Mouse (Mus musculus): ENCODE measurements around the gene Snx18. TPM values are rescaled to one million over a fixed set of nuclear protein-coding genes. Genes with fewer than 3 reads are reported as not detected.

Snx18 gene
- total and polyA plus RNA-seq, 2 experiments, result 7.5 to 15.4 TPM

- no peaks in the 10 kb centered on the region for H3K79me2 ChIP-seq (ENCODE audit: control insufficient read depth, insufficient read depth, low read length)
- H3K36me3 ChIP-seq (ENCODE audit: control insufficient read depth, insufficient read depth, low read length), result no peaks in the 10 kb centered on the region
- no peak for DNase-seq (ENCODE audit: extremely low read depth, low read depth, low spot score)
- no peak overlapping the region for H3K9ac ChIP-seq (ENCODE audit: low read depth, low read length)
- no peaks in the 10 kb centered on the region for H3K27me3 ChIP-seq (ENCODE audit: control insufficient read depth, insufficient read depth, low read length)
- WGBS, result 67% methylated on average over 2 of the region's 2 CpGs
- H3K4me3 ChIP-seq (ENCODE audit: insufficient read depth, low read depth, low read length), result no peak overlapping the region
- TF ChIP-seq CTCF (IDR thresholded peaks at IDR 0.05; ENCODE audit: low read depth, low read length), result no peak
- no peak for TF ChIP-seq POLR2A (IDR thresholded peaks at IDR 0.05; ENCODE audit: extremely low read depth, insufficient read depth, low read length)
- no peaks in the 10 kb centered on the region for H3K4me1 ChIP-seq (ENCODE audit: control insufficient read depth, insufficient read depth, low read length)
- H3K27ac ChIP-seq (replicated peaks; ENCODE audit: insufficient read depth, low read depth, low read length), result no peak overlapping the region
Measured at GRCm38 (mm10) chr13:113573377-113573776, 45.0 kb downstream of the Snx18 start.

GRCm38 (mm10) chr13:113572046-113572686 lies 46.2 kb downstream of the Snx18 start:
- WGBS, result 90% methylated on average over 9 of the region's 9 CpGs
- no peak overlapping the region for H3K4me3 ChIP-seq (ENCODE audit: insufficient read depth, low read depth, low read length)
- no peaks in the 10 kb centered on the region for H3K27me3 ChIP-seq (ENCODE audit: control insufficient read depth, insufficient read depth, low read length)
- TF ChIP-seq POLR2A (IDR thresholded peaks at IDR 0.05; ENCODE audit: extremely low read depth, insufficient read depth, low read length) (no peak), CTCF (IDR thresholded peaks at IDR 0.05; ENCODE audit: low read depth, low read length) (no peak)
- H3K79me2 ChIP-seq (ENCODE audit: control insufficient read depth, insufficient read depth, low read length), result no peaks in the 10 kb centered on the region
- DNase-seq (ENCODE audit: extremely low read depth, low read depth, low spot score), result no peak
- no peak overlapping the region for H3K9ac ChIP-seq (ENCODE audit: low read depth, low read length)
- no peaks in the 10 kb centered on the region for H3K4me1 ChIP-seq (ENCODE audit: control insufficient read depth, insufficient read depth, low read length)
- no peaks in the 10 kb centered on the region for H3K36me3 ChIP-seq (ENCODE audit: control insufficient read depth, insufficient read depth, low read length)
- H3K27ac ChIP-seq (replicated peaks; ENCODE audit: insufficient read depth, low read depth, low read length), result no peak overlapping the region

GRCm38 (mm10) chr13:113569526-113569925 lies 48.8 kb downstream of the Snx18 start:
- Histone ChIP-seq H3K27ac (replicated peaks; ENCODE audit: insufficient read depth, low read depth, low read length) (no peak overlapping the region), H3K27me3 (ENCODE audit: control insufficient read depth, insufficient read depth, low read length) (no peaks in the 10 kb centered on the region), H3K4me3 (ENCODE audit: insufficient read depth, low read depth, low read length) (no peak overlapping the region), H3K4me1 (ENCODE audit: control insufficient read depth, insufficient read depth, low read length) (no peaks in the 10 kb centered on the region), H3K9ac (ENCODE audit: low read depth, low read length) (no peak overlapping the region), H3K79me2 (ENCODE audit: control insufficient read depth, insufficient read depth, low read length) (no peaks in the 10 kb centered on the region), H3K36me3 (ENCODE audit: control insufficient read depth, insufficient read depth, low read length) (no peaks in the 10 kb centered on the region)
- TF ChIP-seq POLR2A (IDR thresholded peaks at IDR 0.05; ENCODE audit: extremely low read depth, insufficient read depth, low read length) (no peak), CTCF (IDR thresholded peaks at IDR 0.05; ENCODE audit: low read depth, low read length) (no peak)
- no peak for DNase-seq (ENCODE audit: extremely low read depth, low read depth, low spot score)
- 55% methylated on average over 2 of the region's 2 CpGs for WGBS

GRCm38 (mm10) chr13:113566951-113567350 lies 51.4 kb downstream of the Snx18 start:
- Histone ChIP-seq H3K4me1 (ENCODE audit: control insufficient read depth, insufficient read depth, low read length) (no peaks in the 10 kb centered on the region), H3K36me3 (ENCODE audit: control insufficient read depth, insufficient read depth, low read length) (no peaks in the 10 kb centered on the region), H3K4me3 (ENCODE audit: insufficient read depth, low read depth, low read length) (no peak overlapping the region), H3K27me3 (ENCODE audit: control insufficient read depth, insufficient read depth, low read length) (no peaks in the 10 kb centered on the region), H3K9ac (ENCODE audit: low read depth, low read length) (no peak overlapping the region), H3K27ac (replicated peaks; ENCODE audit: insufficient read depth, low read depth, low read length) (no peak overlapping the region), H3K79me2 (ENCODE audit: control insufficient read depth, insufficient read depth, low read length) (no peaks in the 10 kb centered on the region)
- DNase-seq (ENCODE audit: extremely low read depth, low read depth, low spot score), result no peak
- 81% methylated on average over 5 of the region's 5 CpGs for WGBS
- TF ChIP-seq CTCF (IDR thresholded peaks at IDR 0.05; ENCODE audit: low read depth, low read length), result no peak
- TF ChIP-seq POLR2A (IDR thresholded peaks at IDR 0.05; ENCODE audit: extremely low read depth, insufficient read depth, low read length), result no peak

- Histone ChIP-seq H3K27me3 (ENCODE audit: control insufficient read depth, insufficient read depth, low read length) (no peaks in the 10 kb centered on the region), H3K79me2 (ENCODE audit: control insufficient read depth, insufficient read depth, low read length) (no peaks in the 10 kb centered on the region), H3K36me3 (ENCODE audit: control insufficient read depth, insufficient read depth, low read length) (no peaks in the 10 kb centered on the region), H3K4me3 (ENCODE audit: insufficient read depth, low read depth, low read length) (no peak overlapping the region), H3K4me1 (ENCODE audit: control insufficient read depth, insufficient read depth, low read length) (no peaks in the 10 kb centered on the region), H3K9ac (ENCODE audit: low read depth, low read length) (no peak overlapping the region), H3K27ac (replicated peaks; ENCODE audit: insufficient read depth, low read depth, low read length) (no peak overlapping the region)
- TF ChIP-seq CTCF (IDR thresholded peaks at IDR 0.05; ENCODE audit: low read depth, low read length) (no peak), POLR2A (IDR thresholded peaks at IDR 0.05; ENCODE audit: extremely low read depth, insufficient read depth, low read length) (no peak)
- WGBS, result 90% methylated on average over 7 of the region's 7 CpGs
- DNase-seq (ENCODE audit: extremely low read depth, low read depth, low spot score), result no peak
Measured at GRCm38 (mm10) chr13:113566411-113566810, 52.0 kb downstream of the Snx18 start.

- WGBS, result 94% methylated on average over 9 of the region's 9 CpGs
Measured at GRCm38 (mm10) chr13:113559646-113560045, 58.7 kb downstream of the Snx18 start.

More at GRCm38 (mm10) chr13:113559646-113560045, 58.7 kb downstream of the Snx18 start:
- Histone ChIP-seq H3K4me1 (ENCODE audit: control insufficient read depth, insufficient read depth, low read length) (no peaks in the 10 kb centered on the region), H3K9ac (ENCODE audit: low read depth, low read length) (no peak overlapping the region), H3K27ac (replicated peaks; ENCODE audit: insufficient read depth, low read depth, low read length) (no peak overlapping the region), H3K4me3 (ENCODE audit: insufficient read depth, low read depth, low read length) (no peak overlapping the region), H3K79me2 (ENCODE audit: control insufficient read depth, insufficient read depth, low read length) (no peaks in the 10 kb centered on the region), H3K27me3 (ENCODE audit: control insufficient read depth, insufficient read depth, low read length) (no peaks in the 10 kb centered on the region), H3K36me3 (ENCODE audit: control insufficient read depth, insufficient read depth, low read length) (no peaks in the 10 kb centered on the region)
- no peak for TF ChIP-seq POLR2A (IDR thresholded peaks at IDR 0.05; ENCODE audit: extremely low read depth, insufficient read depth, low read length)
- no peak for TF ChIP-seq CTCF (IDR thresholded peaks at IDR 0.05; ENCODE audit: low read depth, low read length)
- no peak for DNase-seq (ENCODE audit: extremely low read depth, low read depth, low spot score)

Data from liver, adult 2 months (tissue).